Mouse (Mus musculus): Measurements from ENCODE around the gene Pla2g3. TPM values are rescaled to one million over a fixed set of nuclear protein-coding genes. Genes with fewer than 3 reads are reported as not detected.

The Pla2g3 gene
- total and polyA plus RNA-seq, 2 experiments from 2014 or later = 0.08 to 0.11 TPM

GRCm38 (mm10) chr11:3474480-3475115, 13.5 kb upstream of the Pla2g3 start:
- no peak overlapping the region for H3K4me2 ChIP-seq (ENCODE audit: low read depth, low read length)
- no peaks in the 10 kb centered on the region for H3K36me3 ChIP-seq (replicated peaks; ENCODE audit: control insufficient read depth, insufficient read depth, low read length)
- no peak overlapping the region for H3K4me3 ChIP-seq (ENCODE audit: low read depth, low read length)
- H3K27ac ChIP-seq (ENCODE audit: low read depth) = no peak overlapping the region
- H3K9me3 ChIP-seq (replicated peaks; ENCODE audit: control insufficient read depth, low read length) = no peaks in the 10 kb centered on the region
- DNase-seq (ENCODE audit: low spot score) (no peak), ATAC-seq (ENCODE audit: insufficient read depth, low read depth) (no peak)
- no peak overlapping the region for H3K9ac ChIP-seq (replicated peaks; ENCODE audit: low read depth, low read length)
- no peaks in the 10 kb centered on the region for H3K27me3 ChIP-seq (ENCODE audit: control insufficient read depth, insufficient read depth, low read length)
- WGBS = 91% methylated on average over 7 of the region's 7 CpGs
- no peaks in the 10 kb centered on the region for H3K4me1 ChIP-seq (ENCODE audit: control insufficient read depth, insufficient read depth)
- TF ChIP-seq CTCF (IDR thresholded peaks at IDR 0.05; ENCODE audit: low read depth) = peak; percentile 52
- no peak for TF ChIP-seq EP300 (IDR thresholded peaks at IDR 0.05; ENCODE audit: low read depth)

- no peak overlapping the region for H3K4me2 ChIP-seq (ENCODE audit: low read depth, low read length)
- H3K9ac ChIP-seq (replicated peaks; ENCODE audit: low read depth, low read length) = no peak overlapping the region
- no peaks in the 10 kb centered on the region for H3K4me1 ChIP-seq (ENCODE audit: control insufficient read depth, insufficient read depth)
- H3K4me3 ChIP-seq (ENCODE audit: low read depth, low read length) = no peak overlapping the region
- H3K27me3 ChIP-seq (ENCODE audit: control insufficient read depth, insufficient read depth, low read length) = no peaks in the 10 kb centered on the region
- no peaks in the 10 kb centered on the region for H3K36me3 ChIP-seq (replicated peaks; ENCODE audit: control insufficient read depth, insufficient read depth, low read length)
- no peaks in the 10 kb centered on the region for H3K9me3 ChIP-seq (replicated peaks; ENCODE audit: control insufficient read depth, low read length)
- no peak overlapping the region for H3K27ac ChIP-seq (ENCODE audit: low read depth)
- DNase-seq (ENCODE audit: low spot score) (no peak), ATAC-seq (ENCODE audit: insufficient read depth, low read depth) (no peak)
- no peak for TF ChIP-seq CTCF (IDR thresholded peaks at IDR 0.05; ENCODE audit: low read depth)
- no peak for TF ChIP-seq EP300 (IDR thresholded peaks at IDR 0.05; ENCODE audit: low read depth)
Measured at GRCm38 (mm10) chr11:3475489-3475888, 12.6 kb upstream of the Pla2g3 start.

- no peak for TF ChIP-seq EP300 (IDR thresholded peaks at IDR 0.05; ENCODE audit: low read depth)
- TF ChIP-seq CTCF (IDR thresholded peaks at IDR 0.05; ENCODE audit: low read depth) = no peak
- Histone ChIP-seq H3K36me3 (replicated peaks; ENCODE audit: control insufficient read depth, insufficient read depth, low read length) (no peaks in the 10 kb centered on the region), H3K4me3 (ENCODE audit: low read depth, low read length) (no peak overlapping the region), H3K9ac (replicated peaks; ENCODE audit: low read depth, low read length) (no peak overlapping the region), H3K4me2 (ENCODE audit: low read depth, low read length) (no peak overlapping the region), H3K27me3 (ENCODE audit: control insufficient read depth, insufficient read depth, low read length) (no peaks in the 10 kb centered on the region), H3K4me1 (ENCODE audit: control insufficient read depth, insufficient read depth) (no peaks in the 10 kb centered on the region), H3K27ac (ENCODE audit: low read depth) (no peak overlapping the region), H3K9me3 (replicated peaks; ENCODE audit: control insufficient read depth, low read length) (no peaks in the 10 kb centered on the region)
- ATAC-seq (ENCODE audit: insufficient read depth, low read depth) = no peak
- no peak for DNase-seq (ENCODE audit: low spot score)
- 60% methylated on average over 11 of the region's 11 CpGs for WGBS
Measured at GRCm38 (mm10) chr11:3483980-3484642, 4.0 kb upstream of the Pla2g3 start.

- no peak overlapping the region for H3K9ac ChIP-seq (replicated peaks; ENCODE audit: low read depth, low read length)
- no peaks in the 10 kb centered on the region for H3K27me3 ChIP-seq (ENCODE audit: control insufficient read depth, insufficient read depth, low read length)
- H3K27ac ChIP-seq (ENCODE audit: low read depth) = no peak overlapping the region
- no peaks in the 10 kb centered on the region for H3K4me1 ChIP-seq (ENCODE audit: control insufficient read depth, insufficient read depth)
- TF ChIP-seq CTCF (IDR thresholded peaks at IDR 0.05; ENCODE audit: low read depth) = no peak
- TF ChIP-seq EP300 (IDR thresholded peaks at IDR 0.05; ENCODE audit: low read depth) = no peak
- no peaks in the 10 kb centered on the region for H3K36me3 ChIP-seq (replicated peaks; ENCODE audit: control insufficient read depth, insufficient read depth, low read length)
- no peak for DNase-seq (ENCODE audit: low spot score)
- no peaks in the 10 kb centered on the region for H3K9me3 ChIP-seq (replicated peaks; ENCODE audit: control insufficient read depth, low read length)
- ATAC-seq (ENCODE audit: insufficient read depth, low read depth) = no peak
- no peak overlapping the region for H3K4me3 ChIP-seq (ENCODE audit: low read depth, low read length)
- no peak overlapping the region for H3K4me2 ChIP-seq (ENCODE audit: low read depth, low read length)
- 52% methylated on average over 7 of the region's 7 CpGs for WGBS
Measured at GRCm38 (mm10) chr11:3486349-3486748, 1.7 kb upstream of the Pla2g3 start.

- Histone ChIP-seq H3K27ac (ENCODE audit: low read depth) (no peak overlapping the region), H3K4me2 (ENCODE audit: low read depth, low read length) (no peak overlapping the region), H3K27me3 (ENCODE audit: control insufficient read depth, insufficient read depth, low read length) (no peaks in the 10 kb centered on the region), H3K9me3 (replicated peaks; ENCODE audit: control insufficient read depth, low read length) (no peaks in the 10 kb centered on the region), H3K9ac (replicated peaks; ENCODE audit: low read depth, low read length) (no peak overlapping the region), H3K4me1 (ENCODE audit: control insufficient read depth, insufficient read depth) (no peaks in the 10 kb centered on the region), H3K4me3 (ENCODE audit: low read depth, low read length) (no peak overlapping the region), H3K36me3 (replicated peaks; ENCODE audit: control insufficient read depth, insufficient read depth, low read length) (no peaks in the 10 kb centered on the region)
- no peak for ATAC-seq (ENCODE audit: insufficient read depth, low read depth)
- no peak for DNase-seq (ENCODE audit: low spot score)
- WGBS = 47% methylated on average over 5 of the region's 5 CpGs
- no peak for TF ChIP-seq CTCF (IDR thresholded peaks at IDR 0.05; ENCODE audit: low read depth)
- no peak for TF ChIP-seq EP300 (IDR thresholded peaks at IDR 0.05; ENCODE audit: low read depth)
Measured at GRCm38 (mm10) chr11:3489036-3489435, 952 bp downstream of the Pla2g3 start.
